Mouse (Mus musculus) lung, adult 2 months (tissue): ENCODE data around the gene Kif6.

Experiments
- CTCF ChIP-seq: fragments of 200-500 bp; IDR thresholded peaks from 2 replicates; pipeline ENCODE4 v1.5.1; 2011; ENCODE audit warnings: mild to moderate bottlenecking, low read length, control low read depth; ENCODE audit not compliant: insufficient read depth
- POLR2A ChIP-seq: fragments of 200-500 bp; IDR thresholded peaks from 2 replicates; pipeline ENCODE4 v1.6.1; 2011; ENCODE audit warnings: low read depth, mild to moderate bottlenecking, control low read depth, low read length, borderline replicate concordance; ENCODE audit errors: extremely low read depth

DNA sequence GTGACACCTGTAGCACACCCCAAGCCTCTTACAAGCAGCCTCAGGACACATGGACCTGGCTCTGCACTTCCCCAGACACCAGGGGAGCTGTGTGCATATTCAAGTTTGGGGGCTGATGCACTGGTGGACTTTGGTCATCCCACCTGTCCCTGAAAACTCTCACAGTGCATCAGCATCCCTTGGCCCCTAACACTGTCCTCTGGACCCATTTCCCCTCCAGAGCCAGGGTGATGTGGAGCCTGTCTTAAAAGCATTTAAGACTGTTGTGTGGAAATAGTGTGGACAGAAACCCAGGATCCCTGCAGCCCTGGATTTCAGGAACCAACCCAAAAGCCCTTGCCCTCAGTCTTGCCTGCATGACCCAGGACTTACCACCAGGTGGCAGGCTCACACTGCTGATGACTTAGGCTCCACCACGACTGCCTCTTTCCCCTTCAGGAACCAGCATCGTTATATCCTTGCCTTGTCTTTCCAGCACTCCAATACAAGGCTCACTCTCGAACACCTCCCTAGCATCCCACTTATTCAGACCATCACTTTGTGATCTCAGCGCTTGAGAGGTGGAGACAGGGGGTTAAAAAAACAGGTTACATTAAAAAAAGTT, 320.8 kb downstream of the Kif6 start:
- TF ChIP-seq POLR2A (no peak), CTCF (peak; percentile 99)
